Mouse (Mus musculus) CH12.LX (cell line): ENCODE results near the gene Gm10382. TPM values are rescaled to one million over a fixed set of nuclear protein-coding genes. Genes with fewer than 3 reads are reported as not detected.

ENCODE experiments used
- DNase-seq: peaks from one replicate; pipeline ENCODE4 v3.0.0-alpha.2; 2013; ENCODE audit errors: extremely low read depth
- H3K27ac ChIP-seq: 2 replicates; pipeline ENCODE4 v1.5.1; 2012; ENCODE audit warnings: low read depth, mild to moderate bottlenecking, control low read depth, moderate library complexity; ENCODE audit not compliant: insufficient read depth
- H3K27me3 ChIP-seq: replicated peaks from 2 replicates; pipeline ENCODE3; 2012; ENCODE audit warnings: inconsistent platforms
- H3K36me3 ChIP-seq, 2 experiments: replicated peaks in 1 of 2; 2 replicates each; pipeline versions ENCODE3 to v1.6.1; 2012; ENCODE audit warnings: inconsistent platforms in 1 of 2, low read length in 1 of 2, mild to moderate bottlenecking in 1 of 2, mixed read lengths in 1 of 2, moderate library complexity in 1 of 2; ENCODE audit not compliant: control insufficient read depth in 1 of 2, insufficient read depth in 1 of 2
- H3K4me1 ChIP-seq, 2 experiments: 2 replicates each; pipeline ENCODE4 v1.6.1; 2012; ENCODE audit warnings: inconsistent platforms in 1 of 2, moderate library complexity in 1 of 2; ENCODE audit not compliant: insufficient read depth in 2 of 2, control insufficient read depth in 1 of 2
- H3K4me2 ChIP-seq: 2 replicates; pipeline ENCODE4 v1.6.1; 2012; ENCODE audit warnings: low read depth, mild to moderate bottlenecking, control low read depth; ENCODE audit not compliant: poor library complexity, insufficient read depth, severe bottlenecking
- H3K4me3 ChIP-seq, 3 experiments: fragments of 150-350 bp in 1 of 3; sonication (generic) in 1 of 3; replicated peaks in 1 of 3; 2 replicates each; pipeline versions ENCODE3 to v1.5.1; 2011 to 2012; ENCODE audit warnings: low read depth in 2 of 3, low read length in 2 of 3, mild to moderate bottlenecking in 2 of 3, moderate library complexity in 2 of 3, control low read depth in 1 of 3, improper control_type of control experiment in 1 of 3, inconsistent platforms in 1 of 3, mixed read lengths in 1 of 3; ENCODE audit not compliant: poor library complexity in 1 of 3
- H3K79me2 ChIP-seq: replicated peaks from 2 replicates; pipeline ENCODE4 v1.6.1; 2012; ENCODE audit warnings: mild to moderate bottlenecking, moderate library complexity; ENCODE audit not compliant: control insufficient read depth, poor library complexity, insufficient read depth, severe bottlenecking; ENCODE audit errors: extremely low read depth
- H3K9ac ChIP-seq: 2 replicates; pipeline ENCODE4 v1.6.1; 2012; ENCODE audit warnings: low read depth, mild to moderate bottlenecking, control low read depth, moderate library complexity; ENCODE audit not compliant: insufficient read depth
- H3K9me3 ChIP-seq: replicated peaks from 2 replicates; pipeline ENCODE3; 2012; ENCODE audit warnings: low read length, inconsistent platforms, mixed read lengths
- BHLHE40 ChIP-seq: IDR thresholded peaks from 2 replicates; pipeline ENCODE4 v1.6.1; 2011; ENCODE audit warnings: mild to moderate bottlenecking, low read depth, low read length, improper control_type of control experiment
- CHD1 ChIP-seq: IDR thresholded peaks from 2 replicates; pipeline ENCODE4 v1.6.1; 2012; ENCODE audit warnings: low read depth, low read length, improper control_type of control experiment, inconsistent platforms
- CHD2 ChIP-seq: IDR thresholded peaks from 2 replicates; pipeline ENCODE4 v1.6.1; 2011; ENCODE audit warnings: low read length, improper control_type of control experiment
- CTCF ChIP-seq, 2 experiments: IDR thresholded peaks in 1 of 2; conservative IDR thresholded peaks in 1 of 2; 2 replicates each; pipeline ENCODE4 v1.5.1; 2011 to 2012; ENCODE audit warnings: low read depth in 2 of 2, low read length in 2 of 2, improper control_type of control experiment in 1 of 2, inconsistent platforms in 1 of 2, mild to moderate bottlenecking in 1 of 2, moderate library complexity in 1 of 2
- E2F4 ChIP-seq: IDR thresholded peaks from 2 replicates; pipeline ENCODE4 v1.6.1; 2011; ENCODE audit warnings: low read depth, low read length, improper control_type of control experiment; ENCODE audit not compliant: insufficient replicate concordance
- ELF1 ChIP-seq: IDR thresholded peaks from 2 replicates; pipeline ENCODE4 v1.6.1; 2014; ENCODE audit warnings: low read depth, mild to moderate bottlenecking, inconsistent platforms, low read length, improper control_type of control experiment
- GABPA ChIP-seq: IDR thresholded peaks from 2 replicates; pipeline ENCODE4 v1.6.1; 2012; ENCODE audit warnings: low read depth, low read length, improper control_type of control experiment, inconsistent platforms; ENCODE audit not compliant: insufficient replicate concordance
- HCFC1 ChIP-seq: IDR thresholded peaks from 2 replicates; pipeline ENCODE4 v1.6.1; 2012; ENCODE audit warnings: low read depth, mild to moderate bottlenecking, inconsistent platforms, low read length, improper control_type of control experiment
- KAT2A ChIP-seq: IDR thresholded peaks from 2 replicates; pipeline ENCODE4 v1.6.1; 2012; ENCODE audit warnings: low read length, improper control_type of control experiment, inconsistent platforms; ENCODE audit not compliant: insufficient replicate concordance
- MAFK ChIP-seq: IDR thresholded peaks from 2 replicates; pipeline ENCODE4 v1.6.1; 2011; ENCODE audit warnings: low read length, improper control_type of control experiment; ENCODE audit not compliant: insufficient replicate concordance
- MAX ChIP-seq: IDR thresholded peaks from 2 replicates; pipeline ENCODE4 v1.6.1; 2011; ENCODE audit warnings: low read length, improper control_type of control experiment
- MAZ ChIP-seq: IDR thresholded peaks from 2 replicates; pipeline ENCODE4 v1.6.1; 2012; ENCODE audit warnings: low read depth, mild to moderate bottlenecking, inconsistent platforms, low read length, improper control_type of control experiment, moderate library complexity
- MEF2A ChIP-seq: IDR thresholded peaks from 2 replicates; pipeline ENCODE4 v1.6.1; 2014; ENCODE audit warnings: low read depth, mild to moderate bottlenecking, inconsistent platforms, low read length, improper control_type of control experiment, borderline replicate concordance
- MXI1 ChIP-seq: IDR thresholded peaks from 2 replicates; pipeline ENCODE4 v1.6.1; 2011; ENCODE audit warnings: mild to moderate bottlenecking, low read depth, low read length, improper control_type of control experiment
- MYC ChIP-seq: IDR thresholded peaks from 2 replicates; pipeline ENCODE4 v1.6.1; 2011; ENCODE audit warnings: low read depth, mild to moderate bottlenecking, improper control_type of control experiment, low read length
- NELFE ChIP-seq: IDR thresholded peaks from 2 replicates; pipeline ENCODE4 v1.6.1; 2011; ENCODE audit warnings: low read depth, low read length, improper control_type of control experiment
- NRF1 ChIP-seq: IDR thresholded peaks from 2 replicates; pipeline ENCODE4 v1.6.1; 2014; ENCODE audit warnings: low read depth, mild to moderate bottlenecking, inconsistent platforms, low read length, improper control_type of control experiment, moderate library complexity
- RAD21 ChIP-seq: IDR thresholded peaks from 2 replicates; pipeline ENCODE4 v1.6.1; 2011; ENCODE audit warnings: low read depth, mild to moderate bottlenecking, low read length, improper control_type of control experiment, moderate library complexity
- RCOR1 ChIP-seq: conservative IDR thresholded peaks from 2 replicates; pipeline ENCODE4 v1.6.1; 2012; ENCODE audit warnings: low read depth, mild to moderate bottlenecking, inconsistent platforms, low read length, improper control_type of control experiment
- SMC3 ChIP-seq: IDR thresholded peaks from 2 replicates; pipeline ENCODE4 v1.6.1; 2011; ENCODE audit warnings: low read depth, low read length, improper control_type of control experiment
- TBP ChIP-seq: conservative IDR thresholded peaks from 2 replicates; pipeline ENCODE4 v1.6.1; 2011; ENCODE audit warnings: low read depth, low read length, improper control_type of control experiment
- TCF12 ChIP-seq: IDR thresholded peaks from 2 replicates; pipeline ENCODE4 v1.6.1; 2014; ENCODE audit warnings: low read depth, mild to moderate bottlenecking, inconsistent platforms, low read length, improper control_type of control experiment
- ZKSCAN1 ChIP-seq: IDR thresholded peaks from 2 replicates; pipeline ENCODE4 v1.6.1; 2012; ENCODE audit warnings: low read depth, inconsistent platforms, low read length, improper control_type of control experiment, borderline replicate concordance
- ZNF384 ChIP-seq: IDR thresholded peaks from 2 replicates; pipeline ENCODE4 v1.6.1; 2012; ENCODE audit warnings: low read depth, low read length, improper control_type of control experiment, inconsistent platforms
- dilution Hi-C: fragments of 300-500 bp; cut with MboI; formaldehyde crosslinking; loops from 2 replicates; pipeline ENCODE4 v1.14.3; 2020; ENCODE audit warnings: low sequenced_read_pairs; ENCODE audit not compliant: extremely low pct_unique_long_range_greater_than_20kb, extremely low pct_ligation_motif_present
- in situ Hi-C: fragments of 300-500 bp; cut with MboI; formaldehyde crosslinking; loops from 3 replicates; pipeline ENCODE4 v1.14.3; 2019; ENCODE audit warnings: low sequenced_read_pairs, low pct_ligation_motif_present, low pct_unique_long_range_greater_than_20kb, mixed read lengths
- polyA plus RNA-seq: library from polyadenylated mRNA; unstranded; fragments of >175 nt; gene quantifications from 2 replicates; pipeline ENCODE4 v1.2.1, GENCODE M21; 2012; ENCODE audit warnings: low read depth; ENCODE audit not compliant: insufficient read length
- total RNA-seq, 2 experiments: library from RNA; depleted of rRNA; stranded (reverse); fragments of 300-350 nt in 1 of 2; fragments of >200 nt in 1 of 2; gene quantifications; 2 replicates each; pipeline ENCODE4 v1.2.3; 2012 to 2014

The Gm10382 gene
- total and polyA plus RNA-seq, 3 experiments: 0.59 to 1.1 TPM; not detected in 1

- peak; percentile 72 for DNase-seq
Observed at GRCm38 (mm10) chr5:125409348-125410090, 20.4 kb downstream of the Gm10382 start.

DNA sequence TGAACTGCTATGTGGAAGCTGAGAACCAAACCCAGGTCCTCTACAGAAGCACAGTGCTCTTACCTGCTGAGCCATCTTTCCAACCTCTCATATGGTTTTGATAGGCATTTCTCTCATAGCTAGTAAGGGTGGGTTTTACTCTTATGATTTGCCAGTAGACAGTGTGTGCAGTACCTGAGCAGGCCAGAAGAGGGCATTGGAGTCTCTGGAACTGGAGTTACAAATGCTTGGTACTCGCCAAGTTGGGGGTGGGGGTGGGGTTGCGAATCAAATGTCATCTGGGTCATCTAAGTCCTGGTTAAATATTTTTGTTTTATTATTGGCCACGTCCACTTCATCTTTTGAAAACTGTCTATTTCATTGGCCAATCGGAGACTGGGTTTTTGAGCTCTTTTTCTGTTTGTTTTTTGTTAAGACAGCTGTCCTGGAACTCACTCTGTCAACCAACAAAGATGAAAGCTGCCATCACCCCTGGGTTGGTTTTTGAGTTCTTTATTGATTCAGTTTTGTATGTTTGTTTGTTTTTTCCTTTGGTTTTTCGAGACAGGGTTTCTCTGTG, 22.9 kb downstream of the Gm10382 start:
- peak; percentile 73 for DNase-seq
- Histone ChIP-seq H3K27me3 (no peaks in the 10 kb centered on the region), H3K4me1 (peaks cover 3 to 16% of the 10 kb centered on the region in 2 experiments; a peak in 3 of 4 replicates), H3K9ac (no peak overlapping the region), H3K27ac (no peak overlapping the region), H3K36me3 (peaks cover 37 to 47% of the 10 kb centered on the region in 2 experiments), H3K4me3 (no peak overlapping the region), H3K9me3 (peaks cover 19% of the 10 kb centered on the region), H3K79me2 (no peaks in the 10 kb centered on the region), H3K4me2 (no peak overlapping the region)
- in situ Hi-C loops: no loop called here
- TF ChIP-seq TCF12 (no peak), MXI1 (no peak), MAZ (no peak), RCOR1 (no peak), KAT2A (no peak), MAX (no peak), CTCF (conservative IDR thresholded peaks at IDR 0.05 in 1 of 2, IDR thresholded peaks at IDR 0.05 in 1 of 2; ENCODE audit: low read depth in 2 of 2, low read length in 2 of 2) (peak; percentile 62 to 69; a peak in 3 of 4 replicates), BHLHE40 (no peak), RAD21 (peak; percentile 55), ZKSCAN1 (no peak), E2F4 (no peak), CHD2 (peak; percentile 35; the same call in 1 of the 2 replicates), SMC3 (peak; percentile 53), MYC (0 out of 2 replicates have a peak, but pooled peaks have one; percentile 34), NELFE (no peak)
- dilution Hi-C loops: no loop called here

More at GRCm38 (mm10) chr5:125409348-125410090, 20.4 kb downstream of the Gm10382 start:
- peaks cover 3 to 19% of the 10 kb centered on the region in 2 experiments; a peak in 3 of 4 replicates for H3K4me1 ChIP-seq
- no peak overlapping the region for H3K27ac ChIP-seq
- in situ Hi-C loops: no loop called here
- H3K27me3 ChIP-seq: no peaks in the 10 kb centered on the region
- TF ChIP-seq ELF1 (peak; percentile 97), MAZ (no peak), MEF2A (peak; percentile 14; the same call in 1 of the 2 replicates), TCF12 (no peak), TBP (peak; percentile 98), RAD21 (no peak), MAFK (peak; percentile 98), KAT2A (0 out of 2 replicates have a peak, but pooled peaks have one; percentile 75), ZNF384 (peak; percentile 87), E2F4 (peak; percentile 85; the same call in 1 of the 2 replicates), CHD1 (no peak), CTCF (conservative IDR thresholded peaks at IDR 0.05 in 1 of 2, IDR thresholded peaks at IDR 0.05 in 1 of 2; ENCODE audit: low read depth in 2 of 2, low read length in 2 of 2) (no peak), HCFC1 (peak; percentile 35), NRF1 (peak; percentile 71), MXI1 (peak; percentile 63; the same call in 1 of the 2 replicates), GABPA (no peak)
- H3K9ac ChIP-seq: peak overlapping the region; percentile 62
- H3K36me3 ChIP-seq: peaks cover 12 to 22% of the 10 kb centered on the region in 2 experiments
- peak overlapping the region; percentile 76; the same call in 1 of the 2 replicates for H3K4me2 ChIP-seq
- H3K4me3 ChIP-seq: peak overlapping the region; percentile 50 to 58 (median 52)
- dilution Hi-C loops: no loop called here
- peaks cover under 1% of the 10 kb centered on the region for H3K9me3 ChIP-seq
- no peaks in the 10 kb centered on the region for H3K79me2 ChIP-seq
